Mouse (Mus musculus) bone marrow macrophage, adult 2 months (primary cell): ENCODE data around the gene Entpd8.

Source experiments
- CTCF ChIP-seq: IDR thresholded peaks from 2 replicates; pipeline ENCODE4 v1.5.1; 2012; ENCODE audit warnings: low read depth, mild to moderate bottlenecking, low read length, moderate library complexity
- POLR2A ChIP-seq: IDR thresholded peaks from 2 replicates; pipeline ENCODE4 v1.6.1; 2012; ENCODE audit warnings: mild to moderate bottlenecking, low read depth, low read length, borderline replicate concordance

GRCm38 (mm10) chr2:25069537-25069936, 10.6 kb upstream of the Entpd8 start:
- TF ChIP-seq CTCF (no peak), POLR2A (no peak)
